Mouse (Mus musculus) cerebellum, adult 2 months (tissue): ENCODE measurements around the gene Pgm5.

Experiments used
- CTCF ChIP-seq: fragments of 200-500 bp; IDR thresholded peaks from 2 replicates; pipeline ENCODE4 v1.5.1; 2011; ENCODE audit warnings: low read depth, mild to moderate bottlenecking, control low read depth, low read length, moderate library complexity, borderline replicate concordance; ENCODE audit not compliant: insufficient read depth
- POLR2A ChIP-seq: fragments of 200-500 bp; IDR thresholded peaks from 2 replicates; pipeline ENCODE4 v1.6.1; 2011; ENCODE audit warnings: low read length, control low read depth, borderline replicate concordance; ENCODE audit not compliant: insufficient read depth

GRCm38 (mm10) chr19:24701716-24702115 lies 159.9 kb downstream of the Pgm5 start:
- TF ChIP-seq CTCF: no peak
- no peak for TF ChIP-seq POLR2A
